Mouse (Mus musculus) liver, embryonic 18 days (tissue): ENCODE data around the gene Mucl1. TPM values are rescaled to one million over a fixed set of nuclear protein-coding genes. Genes with fewer than 3 reads are reported as not detected.

Experiments
- polyA plus RNA-seq: library from polyadenylated mRNA; depleted of rRNA; stranded (reverse); fragments of >200 nt; gene quantifications from 2 replicates; pipeline ENCODE4 v1.2.3, GENCODE M21; 2012; rRNA removed

Mucl1 gene
- not detected in 2 replicates for polyA plus RNA-seq

GRCm38 (mm10) chr15:103755369-103755768, at the start of gene Mucl1:
Gene Mucl1, minus strand, starts transcription at chr15:103755469.

Other genes with a start within 250 kb of the Mucl1 start
- gene Ppp1r1a, start 217.5 kb downstream of the Mucl1 start, polyA plus RNA-seq, result 3.6 and 3.7 TPM in 2 replicates
- gene Glycam1, start 190.4 kb downstream of the Mucl1 start, polyA plus RNA-seq, result not detected in 2 replicates
- gene Mucl2, start 143.8 kb upstream of the Mucl1 start, polyA plus RNA-seq, result not detected in 2 replicates